Mouse (Mus musculus) heart, postnatal 0 days (tissue): Measurements from ENCODE around the gene Cib1. TPM values are rescaled to one million over a fixed set of nuclear protein-coding genes. Genes with fewer than 3 reads are reported as not detected.

Experiments
- ATAC-seq: fragments of 200-750 bp; cut with Nextera tagmentation; 2 replicates; pipeline ENCODE4 v1.8.0; 2017; ENCODE audit warnings: low read depth, moderate number of reproducible peaks, moderate library complexity; ENCODE audit not compliant: insufficient read depth
- DNase-seq: peaks from one replicate; pipeline ENCODE4 v3.0.0-alpha.2; 2016; ENCODE audit warnings: low spot score
- H3K27ac ChIP-seq: fragments of 300-500 bp; sonication (generic); 2 replicates; pipeline ENCODE4 v1.5.1; 2014; ENCODE audit warnings: low read depth, mild to moderate bottlenecking
- H3K27me3 ChIP-seq: fragments of 300-500 bp; sonication (generic); 2 replicates; pipeline ENCODE4 v1.6.1; 2014; ENCODE audit warnings: low read length, mixed read lengths; ENCODE audit not compliant: control insufficient read depth, insufficient read depth
- H3K36me3 ChIP-seq: fragments of 300-500 bp; sonication (generic); replicated peaks from 2 replicates; pipeline ENCODE4 v1.6.1; 2014; ENCODE audit warnings: low read length, mixed read lengths; ENCODE audit not compliant: control insufficient read depth, insufficient read depth
- H3K4me1 ChIP-seq: fragments of 300-500 bp; sonication (generic); 2 replicates; pipeline ENCODE4 v1.6.1; 2014; ENCODE audit warnings: antibody characterized with exemption; ENCODE audit not compliant: control insufficient read depth, insufficient read depth
- H3K4me2 ChIP-seq: fragments of 300-500 bp; sonication (generic); 2 replicates; pipeline ENCODE4 v1.6.1; 2014; ENCODE audit warnings: low read depth, mild to moderate bottlenecking, low read length, moderate library complexity
- H3K4me3 ChIP-seq: fragments of 300-500 bp; sonication (generic); 2 replicates; pipeline ENCODE4 v1.5.1; 2014; ENCODE audit warnings: low read depth, low read length
- H3K9ac ChIP-seq: fragments of 300-500 bp; sonication (generic); replicated peaks from 2 replicates; pipeline ENCODE4 v1.6.1; 2014; ENCODE audit warnings: low read depth, low read length, mixed read lengths
- H3K9me3 ChIP-seq: fragments of 300-500 bp; sonication (generic); replicated peaks from 2 replicates; pipeline ENCODE4 v1.6.1; 2016; ENCODE audit warnings: low read length; ENCODE audit not compliant: control insufficient read depth
- CTCF ChIP-seq: IDR thresholded peaks from 2 replicates; pipeline ENCODE4 v1.5.1; 2016; ENCODE audit warnings: antibody characterized with exemption, control low read depth, low read depth
- EP300 ChIP-seq: IDR thresholded peaks from 2 replicates; pipeline ENCODE4 v1.6.1; 2016; ENCODE audit warnings: antibody characterized with exemption, low read depth
- WGBS: fragments of 180-500 bp; shearing (Covaris S2); extraction: QIAGEN DNeasy Blood & Tissue Kit; methylation state at CpG from one replicate; pipeline ENCODE4 v1.1.7; 2014; 5-methylcytosine and 5-hydroxymethylcytosine counted together
- polyA plus RNA-seq: library from polyadenylated mRNA; unstranded; fragments of >200 nt; fragmentation: Nextera tagmentation; extraction: Ambion mirVana; gene quantifications from 2 replicates; pipeline ENCODE4 v1.2.1, GENCODE M21; 2015
- total RNA-seq: library from RNA; depleted of rRNA; stranded (reverse); fragments of >200 nt; gene quantifications from 2 replicates; pipeline ENCODE4 v1.2.3, GENCODE M21; 2014; ENCODE audit warnings: low replicate concordance

Cib1 gene
- total and polyA plus RNA-seq, 2 experiments from 2014 or later, result 26.0 to 57.4 TPM

DNA sequence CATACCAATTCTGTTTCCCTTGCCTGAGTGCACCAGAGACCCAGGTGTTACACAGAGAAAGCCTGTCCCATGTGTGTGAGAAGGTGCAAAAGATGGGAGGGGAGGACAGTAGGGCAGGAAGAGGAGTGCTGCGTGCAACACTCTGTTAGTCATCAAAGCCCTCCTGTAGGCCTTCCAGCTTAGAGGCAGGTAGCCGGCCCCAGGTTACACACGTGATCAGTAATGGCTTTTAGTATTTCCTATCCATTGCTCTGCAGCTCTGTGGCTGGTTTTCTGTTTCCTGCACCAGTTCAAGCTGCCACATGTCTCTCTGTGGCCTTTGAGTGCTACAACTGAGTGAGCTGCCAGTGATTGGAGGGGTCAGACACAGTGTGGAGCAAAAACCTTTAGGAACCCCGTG, 28.3 kb downstream of the Cib1 start:
- H3K4me1 ChIP-seq, result peaks cover 38% of the 10 kb centered on the region

DNA sequence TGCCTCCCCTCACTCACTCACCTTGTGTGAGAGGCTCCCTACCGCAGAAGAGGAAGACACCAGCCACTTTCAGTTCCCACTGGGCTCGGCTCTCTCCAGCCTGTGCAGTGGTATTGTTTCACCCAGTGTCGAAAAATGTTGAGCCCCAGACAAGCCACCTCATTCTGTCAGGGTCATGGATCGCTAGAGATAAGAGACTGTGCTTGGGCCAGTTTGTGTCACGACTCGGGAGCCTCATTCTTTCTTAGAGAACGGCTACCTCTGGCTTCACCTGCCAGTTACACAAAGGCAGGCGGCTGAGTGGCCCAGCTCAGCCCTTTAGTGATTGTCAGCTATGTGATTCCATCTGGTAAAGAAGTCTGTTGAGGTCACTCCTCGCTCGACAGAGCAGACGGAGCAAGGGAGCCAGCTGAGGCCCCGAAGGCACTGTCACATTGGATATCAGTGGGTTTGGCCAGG, 28.9 kb downstream of the Cib1 start:
- no peaks in the 10 kb centered on the region for H3K9me3 ChIP-seq
- TF ChIP-seq CTCF, result no peak
- TF ChIP-seq EP300, result no peak
- no peak for ATAC-seq
- WGBS, result 48% methylated on average over 12 of the region's 12 CpGs
- H3K9ac ChIP-seq, result no peak overlapping the region
- H3K4me3 ChIP-seq, result no peak overlapping the region
- no peak for DNase-seq
- H3K36me3 ChIP-seq, result no peaks in the 10 kb centered on the region
- H3K27ac ChIP-seq, result no peak overlapping the region
- no peaks in the 10 kb centered on the region for H3K27me3 ChIP-seq
- peaks cover 33% of the 10 kb centered on the region for H3K4me1 ChIP-seq
- H3K4me2 ChIP-seq, result no peak overlapping the region

More for the DNA sequence above, 28.3 kb downstream of the Cib1 start:
- no peaks in the 10 kb centered on the region for H3K27me3 ChIP-seq
- no peaks in the 10 kb centered on the region for H3K9me3 ChIP-seq
- ATAC-seq (no peak), DNase-seq (no peak)
- H3K9ac ChIP-seq, result no peak overlapping the region
- H3K36me3 ChIP-seq, result no peaks in the 10 kb centered on the region
- no peak overlapping the region for H3K4me2 ChIP-seq
- no peak for TF ChIP-seq EP300
- no peak for TF ChIP-seq CTCF
- no peak overlapping the region for H3K4me3 ChIP-seq
- 81% methylated on average over 4 of the region's 4 CpGs for WGBS
- no peak overlapping the region for H3K27ac ChIP-seq

DNA sequence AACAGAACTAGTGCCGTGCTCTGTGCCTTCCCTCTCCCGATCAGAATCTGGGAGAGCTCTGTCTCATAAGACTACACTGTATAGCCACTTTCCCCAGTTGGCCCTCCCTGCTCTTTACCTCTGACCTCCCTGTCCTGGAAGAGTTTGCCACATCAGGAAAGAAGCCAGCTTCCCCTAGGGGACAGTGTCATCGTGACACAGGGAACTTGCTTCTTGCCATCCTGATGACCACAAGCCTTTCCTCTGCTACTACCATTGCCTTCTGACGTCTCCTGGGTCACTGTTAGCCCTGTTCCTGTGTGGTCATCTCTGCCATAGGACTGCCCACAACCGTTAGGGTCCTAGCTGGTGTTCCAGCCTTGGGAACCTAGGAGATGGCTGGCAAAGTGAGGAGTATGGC, 29.7 kb downstream of the Cib1 start:
- TF ChIP-seq EP300, result no peak
- TF ChIP-seq CTCF, result no peak
- Histone ChIP-seq H3K27ac (no peak overlapping the region), H3K4me3 (no peak overlapping the region), H3K9me3 (no peaks in the 10 kb centered on the region), H3K4me2 (no peak overlapping the region), H3K36me3 (no peaks in the 10 kb centered on the region), H3K9ac (no peak overlapping the region), H3K27me3 (no peaks in the 10 kb centered on the region), H3K4me1 (peaks cover 27% of the 10 kb centered on the region)
- no peak for DNase-seq
- 83% methylated on average over 5 of the region's 5 CpGs for WGBS
- no peak for ATAC-seq

DNA sequence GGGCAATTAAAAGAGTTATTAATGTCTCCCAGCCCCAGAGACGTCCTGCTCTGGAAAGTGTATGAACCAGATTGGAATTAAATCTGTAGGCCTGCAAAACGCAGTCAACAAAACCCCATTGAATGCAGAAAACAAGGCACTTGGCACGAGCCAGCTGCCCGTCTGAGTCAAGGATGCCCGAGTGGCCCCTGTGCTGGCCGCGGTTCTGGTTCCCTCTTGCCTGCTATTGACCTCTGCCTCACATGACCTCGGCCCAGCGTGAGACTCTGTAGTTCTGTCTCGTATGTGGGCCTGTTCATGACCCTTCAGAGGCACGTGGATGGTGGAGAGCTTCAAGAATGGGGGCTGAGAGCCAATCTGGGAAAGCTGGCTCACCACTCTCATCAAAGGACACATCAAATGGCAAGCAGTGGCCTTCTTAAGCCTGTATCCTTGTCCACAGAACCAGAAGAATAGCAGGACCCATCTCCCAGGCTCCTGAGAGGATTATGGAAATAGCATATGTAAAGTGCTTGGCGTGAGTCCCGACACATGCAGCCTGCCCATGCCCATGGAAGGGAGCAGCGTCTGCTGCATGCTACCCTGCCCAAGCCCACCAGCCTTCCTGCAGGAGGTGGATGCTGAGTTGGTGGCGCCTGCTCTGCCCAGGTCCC, 30.6 kb downstream of the Cib1 start:
- H3K4me3 ChIP-seq, result no peak overlapping the region
- no peaks in the 10 kb centered on the region for H3K36me3 ChIP-seq
- H3K9ac ChIP-seq, result no peak overlapping the region
- whole genome bisulfite sequencing, result 85% methylated on average over 15 of the region's 15 CpGs
- peaks cover 25% of the 10 kb centered on the region for H3K4me1 ChIP-seq
- no peak overlapping the region for H3K4me2 ChIP-seq
- TF ChIP-seq EP300 (no peak), CTCF (no peak)
- ATAC-seq (no peak), DNase-seq (no peak)
- no peak overlapping the region for H3K27ac ChIP-seq
- no peaks in the 10 kb centered on the region for H3K9me3 ChIP-seq
- H3K27me3 ChIP-seq, result no peaks in the 10 kb centered on the region

DNA sequence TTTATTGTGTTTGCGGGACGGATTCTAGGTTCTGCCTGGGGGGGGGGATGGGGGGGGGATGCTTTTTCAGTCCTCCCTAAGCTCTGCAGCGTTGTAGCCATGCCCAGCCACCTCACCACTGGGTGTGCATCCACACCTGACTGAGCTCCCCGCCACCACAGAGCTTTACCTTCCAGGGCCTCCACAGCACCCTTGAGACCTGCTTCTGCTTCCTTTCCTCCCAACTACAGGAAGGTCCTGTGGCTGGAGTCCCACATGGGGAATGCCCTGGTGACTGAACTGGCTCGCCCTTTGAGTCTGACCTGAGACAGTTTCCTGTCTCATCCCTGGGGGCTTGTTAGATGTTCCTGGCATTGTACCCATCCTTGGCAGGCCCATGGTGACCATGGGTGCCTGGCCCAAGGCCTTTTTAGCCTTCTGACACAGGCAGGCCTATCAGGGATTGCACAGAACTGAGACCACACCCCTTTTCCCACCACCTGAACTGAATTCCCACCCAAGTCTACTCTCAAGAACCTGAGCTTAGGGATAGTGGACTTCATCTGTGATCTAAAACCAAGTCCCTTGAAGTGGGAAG, 31.6 kb downstream of the Cib1 start:
- TF ChIP-seq CTCF (no peak), EP300 (no peak)
- Histone ChIP-seq H3K4me3 (no peak overlapping the region), H3K4me2 (no peak overlapping the region), H3K4me1 (0 out of 2 replicates have a peak, but pooled peaks cover 15% of the 10 kb centered on the region), H3K9ac (no peak overlapping the region), H3K36me3 (no peaks in the 10 kb centered on the region), H3K27me3 (no peaks in the 10 kb centered on the region), H3K9me3 (no peaks in the 10 kb centered on the region), H3K27ac (no peak overlapping the region)
- WGBS, result 91% methylated on average over 5 of the region's 5 CpGs
- ATAC-seq (no peak), DNase-seq (no peak)
